Mouse (Mus musculus) limb, embryonic 13.5 days (tissue): ENCODE results near the gene Fam53b. TPM values are rescaled to one million over a fixed set of nuclear protein-coding genes. Genes with fewer than 3 reads are reported as not detected.

Source experiments
- ATAC-seq: fragments of 200-750 bp; cut with Nextera tagmentation; 2 replicates; pipeline ENCODE4 v1.8.0; 2017; ENCODE audit warnings: low read depth, moderate number of reproducible peaks, moderate TSS enrichment; ENCODE audit not compliant: low FRiP score
- H3K27ac ChIP-seq: fragments of 300-500 bp; sonication (generic); 2 replicates; pipeline ENCODE4 v1.5.1; 2015; ENCODE audit warnings: inconsistent platforms, mild to moderate bottlenecking, moderate library complexity
- H3K27me3 ChIP-seq: fragments of 300-500 bp; sonication (generic); 2 replicates; pipeline ENCODE4 v1.6.1; 2015; ENCODE audit warnings: mild to moderate bottlenecking, inconsistent platforms
- H3K36me3 ChIP-seq: fragments of 300-500 bp; sonication (generic); 2 replicates; pipeline ENCODE4 v1.6.1; 2015; ENCODE audit warnings: inconsistent platforms, mild to moderate bottlenecking, moderate library complexity
- H3K4me1 ChIP-seq: fragments of 300-500 bp; sonication (generic); 2 replicates; pipeline ENCODE4 v1.6.1; 2015; ENCODE audit warnings: inconsistent platforms
- H3K4me2 ChIP-seq: fragments of 300-500 bp; sonication (generic); replicated peaks from 2 replicates; pipeline ENCODE4 v1.6.1; 2015; ENCODE audit warnings: inconsistent platforms, mild to moderate bottlenecking, moderate library complexity
- H3K4me3 ChIP-seq: fragments of 300-500 bp; sonication (generic); 2 replicates; pipeline ENCODE4 v1.5.1; 2015; ENCODE audit warnings: moderate library complexity, mild to moderate bottlenecking, inconsistent platforms
- H3K9ac ChIP-seq: fragments of 300-500 bp; sonication (generic); 2 replicates; pipeline ENCODE4 v1.6.1; 2015; ENCODE audit warnings: mild to moderate bottlenecking, inconsistent platforms
- H3K9me3 ChIP-seq: fragments of 300-500 bp; sonication (generic); 2 replicates; pipeline ENCODE4 v1.6.1; 2016; ENCODE audit warnings: inconsistent platforms
- WGBS: fragments of 180-500 bp; shearing (Covaris S2); methylation state at CpG from one replicate; pipeline ENCODE4 v1.1.7; 2015; 5-methylcytosine and 5-hydroxymethylcytosine counted together
- polyA plus RNA-seq: library from polyadenylated mRNA; unstranded; fragments of >200 nt; fragmentation: Nextera tagmentation; extraction: Ambion mirVana; gene quantifications from 2 replicates; pipeline ENCODE4 v1.2.1, GENCODE M21; 2015

Fam53b gene
- polyA plus RNA-seq, 1 experiment from 2014 or later, result 26.4 TPM

GRCm38 (mm10) chr7:132781850-132782249 is 31.8 kb downstream of the Fam53b start:
- H3K27me3 ChIP-seq, result no peaks in the 10 kb centered on the region
- H3K4me1 ChIP-seq, result peaks cover 66% of the 10 kb centered on the region
- 0 out of 2 replicates have a peak overlapping the region, but pooled peaks have one; percentile 21 for H3K4me2 ChIP-seq
- no peaks in the 10 kb centered on the region for H3K9me3 ChIP-seq
- peak overlapping the region; percentile 80 for H3K27ac ChIP-seq
- H3K36me3 ChIP-seq, result peaks cover 22% of the 10 kb centered on the region
- H3K4me3 ChIP-seq, result no peak overlapping the region
- H3K9ac ChIP-seq, result no peak overlapping the region
- WGBS, result 50% methylated on average over 6 of the region's 6 CpGs
- no peak for ATAC-seq

- H3K4me2 ChIP-seq, result peak overlapping the region; percentile 36
- peak overlapping the region; percentile 80 for H3K27ac ChIP-seq
Observed at GRCm38 (mm10) chr7:132781130-132781814, 32.4 kb downstream of the Fam53b start.

GRCm38 (mm10) chr7:132780611-132781010 is 33.1 kb downstream of the Fam53b start:
- H3K9me3 ChIP-seq, result no peaks in the 10 kb centered on the region
- peaks cover 55% of the 10 kb centered on the region for H3K4me1 ChIP-seq
- H3K4me3 ChIP-seq, result no peak overlapping the region
- no peak overlapping the region for H3K9ac ChIP-seq
- peak; percentile 85 for ATAC-seq
- H3K27ac ChIP-seq, result peak overlapping the region; percentile 80
- WGBS, result 44% methylated on average over 4 of the region's 4 CpGs
- peak overlapping the region; percentile 36; the same call in 1 of the 2 replicates for H3K4me2 ChIP-seq
- H3K36me3 ChIP-seq, result peaks cover 35% of the 10 kb centered on the region
- no peaks in the 10 kb centered on the region for H3K27me3 ChIP-seq

More at GRCm38 (mm10) chr7:132781130-132781814, 32.4 kb downstream of the Fam53b start:
- WGBS, result 32% methylated on average over 7 of the region's 7 CpGs
- Histone ChIP-seq H3K9me3 (no peaks in the 10 kb centered on the region), H3K4me3 (no peak overlapping the region), H3K36me3 (peaks cover 28% of the 10 kb centered on the region), H3K27me3 (no peaks in the 10 kb centered on the region), H3K9ac (no peak overlapping the region; the same call in 1 of the 2 replicates), H3K4me1 (peaks cover 60% of the 10 kb centered on the region)
- ATAC-seq, result peak; percentile 42; the same call in 1 of the 2 replicates

GRCm38 (mm10) chr7:132778630-132779029 is 35.1 kb downstream of the Fam53b start:
- H3K36me3 ChIP-seq, result peaks cover 52% of the 10 kb centered on the region
- peaks cover 49% of the 10 kb centered on the region for H3K4me1 ChIP-seq
- H3K4me2 ChIP-seq, result no peak overlapping the region
- no peak overlapping the region for H3K9ac ChIP-seq
- H3K4me3 ChIP-seq, result no peak overlapping the region
- no peak overlapping the region for H3K27ac ChIP-seq
- no peaks in the 10 kb centered on the region for H3K9me3 ChIP-seq
- 89% methylated on average over 13 of the region's 13 CpGs for WGBS
- no peaks in the 10 kb centered on the region for H3K27me3 ChIP-seq
- no peak for ATAC-seq

- Histone ChIP-seq H3K27ac (no peak overlapping the region), H3K4me1 (peaks cover 46% of the 10 kb centered on the region), H3K9ac (no peak overlapping the region), H3K4me2 (no peak overlapping the region), H3K36me3 (peaks cover 59% of the 10 kb centered on the region), H3K9me3 (no peaks in the 10 kb centered on the region), H3K4me3 (no peak overlapping the region), H3K27me3 (no peaks in the 10 kb centered on the region)
- WGBS, result 85% methylated on average over 1 of the region's 1 CpGs
- ATAC-seq, result no peak
Observed at GRCm38 (mm10) chr7:132777728-132778453, 35.8 kb downstream of the Fam53b start.

- Histone ChIP-seq H3K9me3 (no peaks in the 10 kb centered on the region), H3K4me3 (no peak overlapping the region), H3K36me3 (peaks cover 66% of the 10 kb centered on the region), H3K9ac (no peak overlapping the region), H3K27me3 (no peaks in the 10 kb centered on the region), H3K27ac (no peak overlapping the region), H3K4me2 (no peak overlapping the region), H3K4me1 (peaks cover 42% of the 10 kb centered on the region)
- 87% methylated on average over 7 of the region's 7 CpGs for WGBS
- no peak for ATAC-seq
Observed at GRCm38 (mm10) chr7:132777117-132777516, 36.6 kb downstream of the Fam53b start.

GRCm38 (mm10) chr7:132776338-132777111 is 37.2 kb downstream of the Fam53b start:
- no peak overlapping the region for H3K4me2 ChIP-seq
- no peak overlapping the region for H3K9ac ChIP-seq
- H3K4me3 ChIP-seq, result no peak overlapping the region
- 82% methylated on average over 7 of the region's 7 CpGs for WGBS
- H3K9me3 ChIP-seq, result no peaks in the 10 kb centered on the region
- H3K4me1 ChIP-seq, result peaks cover 36% of the 10 kb centered on the region
- H3K36me3 ChIP-seq, result peaks cover 72% of the 10 kb centered on the region
- no peak overlapping the region for H3K27ac ChIP-seq
- H3K27me3 ChIP-seq, result no peaks in the 10 kb centered on the region
- no peak for ATAC-seq

GRCm38 (mm10) chr7:132775922-132776321 is 37.8 kb downstream of the Fam53b start:
- Histone ChIP-seq H3K27me3 (no peaks in the 10 kb centered on the region), H3K4me1 (peaks cover 30% of the 10 kb centered on the region), H3K36me3 (peaks cover 76% of the 10 kb centered on the region), H3K9me3 (no peaks in the 10 kb centered on the region), H3K4me2 (no peak overlapping the region), H3K27ac (no peak overlapping the region), H3K9ac (no peak overlapping the region), H3K4me3 (no peak overlapping the region)
- no peak for ATAC-seq
- whole genome bisulfite sequencing, result 94% methylated on average over 10 of the region's 10 CpGs

- ATAC-seq, result no peak
- 90% methylated on average over 5 of the region's 5 CpGs for WGBS
- H3K36me3 ChIP-seq, result peaks cover 82% of the 10 kb centered on the region
- H3K9ac ChIP-seq, result no peak overlapping the region
- no peak overlapping the region for H3K27ac ChIP-seq
- H3K4me3 ChIP-seq, result no peak overlapping the region
- peaks cover 25% of the 10 kb centered on the region for H3K4me1 ChIP-seq
- no peaks in the 10 kb centered on the region for H3K9me3 ChIP-seq
- no peaks in the 10 kb centered on the region for H3K27me3 ChIP-seq
- H3K4me2 ChIP-seq, result no peak overlapping the region
Observed at GRCm38 (mm10) chr7:132775333-132775732, 38.4 kb downstream of the Fam53b start.

- Histone ChIP-seq H3K4me3 (no peak overlapping the region), H3K9ac (no peak overlapping the region), H3K4me2 (no peak overlapping the region), H3K27me3 (no peaks in the 10 kb centered on the region), H3K4me1 (peaks cover 20% of the 10 kb centered on the region), H3K9me3 (no peaks in the 10 kb centered on the region), H3K36me3 (peaks cover 89% of the 10 kb centered on the region), H3K27ac (no peak overlapping the region)
- no peak for ATAC-seq
- 80% methylated on average over 7 of the region's 7 CpGs for WGBS
Observed at GRCm38 (mm10) chr7:132773011-132773705, 40.5 kb downstream of the Fam53b start.

GRCm38 (mm10) chr7:132772440-132772839 is 41.2 kb downstream of the Fam53b start:
- 88% methylated on average over 5 of the region's 5 CpGs for WGBS
- Histone ChIP-seq H3K9me3 (no peaks in the 10 kb centered on the region), H3K36me3 (peaks cover 82% of the 10 kb centered on the region), H3K9ac (no peak overlapping the region), H3K27me3 (no peaks in the 10 kb centered on the region), H3K4me1 (peaks cover 27% of the 10 kb centered on the region), H3K27ac (no peak overlapping the region), H3K4me3 (no peak overlapping the region), H3K4me2 (no peak overlapping the region)
- ATAC-seq, result no peak
